Mouse (Mus musculus) lung, embryonic 15.5 days (tissue): ENCODE results near the gene Glmn. TPM values are rescaled to one million over a fixed set of nuclear protein-coding genes. Genes with fewer than 3 reads are reported as not detected.

Source experiments
- ATAC-seq: fragments of 200-750 bp; cut with Nextera tagmentation; 2 replicates; pipeline ENCODE4 v1.8.0; 2017; ENCODE audit warnings: moderate number of reproducible peaks, borderline replicate concordance; ENCODE audit not compliant: low FRiP score, low TSS enrichment; ENCODE audit errors: extremely low read depth
- H3K27ac ChIP-seq: fragments of 300-500 bp; sonication (generic); 2 replicates; pipeline ENCODE4 v1.5.1; 2015; ENCODE audit warnings: moderate library complexity, mild to moderate bottlenecking, inconsistent platforms
- H3K27me3 ChIP-seq: fragments of 300-500 bp; sonication (generic); 2 replicates; pipeline ENCODE4 v1.6.1; 2015; ENCODE audit warnings: inconsistent platforms
- H3K36me3 ChIP-seq: fragments of 300-500 bp; sonication (generic); 2 replicates; pipeline ENCODE4 v1.6.1; 2015; ENCODE audit warnings: inconsistent platforms
- H3K4me1 ChIP-seq: fragments of 300-500 bp; sonication (generic); 2 replicates; pipeline ENCODE4 v1.6.1; 2015; ENCODE audit warnings: inconsistent platforms
- H3K4me2 ChIP-seq: fragments of 300-500 bp; sonication (generic); 2 replicates; pipeline ENCODE4 v1.6.1; 2015; ENCODE audit warnings: inconsistent platforms, mild to moderate bottlenecking, moderate library complexity
- H3K4me3 ChIP-seq: fragments of 300-500 bp; sonication (generic); 2 replicates; pipeline ENCODE4 v1.5.1; 2015; ENCODE audit warnings: mild to moderate bottlenecking, inconsistent platforms
- H3K9ac ChIP-seq: fragments of 300-500 bp; sonication (generic); 2 replicates; pipeline ENCODE4 v1.6.1; 2015; ENCODE audit warnings: inconsistent platforms
- H3K9me3 ChIP-seq: fragments of 300-500 bp; sonication (generic); 2 replicates; pipeline ENCODE4 v1.6.1; 2016; ENCODE audit warnings: inconsistent platforms
- WGBS: fragments of 180-500 bp; shearing (Covaris S2); methylation state at CpG from one replicate; pipeline ENCODE4 v1.1.7; 2015; 5-methylcytosine and 5-hydroxymethylcytosine counted together
- polyA plus RNA-seq: library from polyadenylated mRNA; unstranded; fragments of >200 nt; fragmentation: Nextera tagmentation; extraction: Ambion mirVana; gene quantifications from 2 replicates; pipeline ENCODE4 v1.2.1, GENCODE M21; 2015

Glmn gene
- polyA plus RNA-seq, 1 experiment from 2014 or later: 23.4 TPM

- WGBS: 60% methylated on average over 5 of the region's 5 CpGs
Observed at GRCm38 (mm10) chr5:107554336-107554735, 43.4 kb downstream of the Glmn start.

GRCm38 (mm10) chr5:107548444-107548843, 49.2 kb downstream of the Glmn start:
- no peak for ATAC-seq
- H3K27me3 ChIP-seq: no peaks in the 10 kb centered on the region
- no peak overlapping the region for H3K4me3 ChIP-seq
- 79% methylated on average over 3 of the region's 3 CpGs for WGBS
- peaks cover 10% of the 10 kb centered on the region; the same call in 1 of the 2 replicates for H3K36me3 ChIP-seq
- no peaks in the 10 kb centered on the region for H3K9me3 ChIP-seq
- no peak overlapping the region for H3K27ac ChIP-seq
- no peak overlapping the region for H3K9ac ChIP-seq
- no peaks in the 10 kb centered on the region for H3K4me1 ChIP-seq
- no peak overlapping the region for H3K4me2 ChIP-seq

More at GRCm38 (mm10) chr5:107554336-107554735, 43.4 kb downstream of the Glmn start:
- no peaks in the 10 kb centered on the region for H3K9me3 ChIP-seq
- no peaks in the 10 kb centered on the region for H3K27me3 ChIP-seq
- H3K27ac ChIP-seq: no peak overlapping the region
- H3K36me3 ChIP-seq: peaks cover 19% of the 10 kb centered on the region; the same call in 1 of the 2 replicates
- no peaks in the 10 kb centered on the region for H3K4me1 ChIP-seq
- ATAC-seq: no peak
- H3K4me2 ChIP-seq: no peak overlapping the region
- no peak overlapping the region for H3K4me3 ChIP-seq
- no peak overlapping the region for H3K9ac ChIP-seq

- Histone ChIP-seq H3K9ac (no peak overlapping the region), H3K36me3 (peaks cover 10% of the 10 kb centered on the region; the same call in 1 of the 2 replicates), H3K4me2 (no peak overlapping the region), H3K27ac (no peak overlapping the region), H3K9me3 (no peaks in the 10 kb centered on the region), H3K27me3 (no peaks in the 10 kb centered on the region), H3K4me3 (no peak overlapping the region), H3K4me1 (no peaks in the 10 kb centered on the region)
- 64% methylated on average over 3 of the region's 3 CpGs for WGBS
- no peak for ATAC-seq
Observed at GRCm38 (mm10) chr5:107547955-107548354, 49.7 kb downstream of the Glmn start.

GRCm38 (mm10) chr5:107545927-107546326, 51.8 kb downstream of the Glmn start:
- Histone ChIP-seq H3K27me3 (no peaks in the 10 kb centered on the region), H3K4me2 (no peak overlapping the region), H3K9ac (no peak overlapping the region), H3K27ac (no peak overlapping the region), H3K36me3 (peaks cover 4% of the 10 kb centered on the region; the same call in 1 of the 2 replicates), H3K9me3 (no peaks in the 10 kb centered on the region), H3K4me3 (no peak overlapping the region), H3K4me1 (no peaks in the 10 kb centered on the region)
- 53% methylated on average over 4 of the region's 4 CpGs for WGBS
- ATAC-seq: no peak

GRCm38 (mm10) chr5:107541696-107542095, 56.0 kb downstream of the Glmn start:
- Histone ChIP-seq H3K9me3 (no peaks in the 10 kb centered on the region), H3K4me3 (no peak overlapping the region), H3K4me1 (no peaks in the 10 kb centered on the region), H3K9ac (no peak overlapping the region), H3K27ac (no peak overlapping the region), H3K36me3 (no peaks in the 10 kb centered on the region), H3K4me2 (no peak overlapping the region), H3K27me3 (no peaks in the 10 kb centered on the region)
- ATAC-seq: no peak
- 33% methylated on average over 7 of the region's 7 CpGs for WGBS

GRCm38 (mm10) chr5:107534581-107534980, 63.1 kb downstream of the Glmn start, which contains the start of gene 1700028K03Rik:
TSS of gene 1700028K03Rik (plus strand) at chr5:107534709.
- Histone ChIP-seq H3K27me3 (no peaks in the 10 kb centered on the region), H3K4me1 (no peaks in the 10 kb centered on the region), H3K4me3 (no peak within 1 kb of the TSS), H3K36me3 (no peaks in the 10 kb centered on the region), H3K9ac (no peak within 1 kb of the TSS), H3K4me2 (no peak within 1 kb of the TSS), H3K27ac (no peak within 1 kb of the TSS), H3K9me3 (no peaks in the 10 kb centered on the region)
- no peak for ATAC-seq
- WGBS: 66% methylated on average over 15 of the region's 15 CpGs

GRCm38 (mm10) chr5:107533590-107533989, 64.1 kb downstream of the Glmn start:
- Histone ChIP-seq H3K4me3 (no peak overlapping the region), H3K9me3 (no peaks in the 10 kb centered on the region), H3K27me3 (no peaks in the 10 kb centered on the region), H3K36me3 (no peaks in the 10 kb centered on the region), H3K4me1 (no peaks in the 10 kb centered on the region), H3K4me2 (no peak overlapping the region), H3K9ac (no peak overlapping the region), H3K27ac (no peak overlapping the region)
- no peak for ATAC-seq
- WGBS: 38% methylated on average over 2 of the region's 2 CpGs

- H3K27me3 ChIP-seq: no peaks in the 10 kb centered on the region
- no peaks in the 10 kb centered on the region for H3K36me3 ChIP-seq
- H3K4me1 ChIP-seq: no peaks in the 10 kb centered on the region
- H3K4me2 ChIP-seq: no peak overlapping the region
- no peak overlapping the region for H3K4me3 ChIP-seq
- H3K27ac ChIP-seq: no peak overlapping the region
- H3K9me3 ChIP-seq: no peaks in the 10 kb centered on the region
- ATAC-seq: no peak
- WGBS: 89% methylated on average over 3 of the region's 3 CpGs
- H3K9ac ChIP-seq: no peak overlapping the region
Observed at GRCm38 (mm10) chr5:107528856-107529255, 68.8 kb downstream of the Glmn start.

GRCm38 (mm10) chr5:107524281-107524680, 73.4 kb downstream of the Glmn start:
- ATAC-seq: no peak
- Histone ChIP-seq H3K27ac (no peak overlapping the region), H3K4me3 (no peak overlapping the region), H3K4me2 (no peak overlapping the region), H3K4me1 (no peaks in the 10 kb centered on the region), H3K36me3 (no peaks in the 10 kb centered on the region), H3K9ac (no peak overlapping the region), H3K9me3 (no peaks in the 10 kb centered on the region), H3K27me3 (no peaks in the 10 kb centered on the region)
- 73% methylated on average over 10 of the region's 10 CpGs for WGBS

- ATAC-seq: no peak
- Histone ChIP-seq H3K4me3 (no peak overlapping the region), H3K27ac (no peak overlapping the region), H3K4me2 (no peak overlapping the region), H3K9me3 (no peaks in the 10 kb centered on the region), H3K9ac (no peak overlapping the region), H3K4me1 (no peaks in the 10 kb centered on the region), H3K27me3 (no peaks in the 10 kb centered on the region), H3K36me3 (no peaks in the 10 kb centered on the region)
- WGBS: 66% methylated on average over 7 of the region's 7 CpGs
Observed at GRCm38 (mm10) chr5:107521897-107522296, 75.8 kb downstream of the Glmn start.

- Histone ChIP-seq H3K27ac (no peak overlapping the region), H3K36me3 (no peaks in the 10 kb centered on the region), H3K27me3 (no peaks in the 10 kb centered on the region), H3K9me3 (no peaks in the 10 kb centered on the region), H3K4me2 (no peak overlapping the region), H3K4me1 (no peaks in the 10 kb centered on the region), H3K9ac (no peak overlapping the region), H3K4me3 (no peak overlapping the region)
- 82% methylated on average over 6 of the region's 6 CpGs for WGBS
- ATAC-seq: no peak
Observed at GRCm38 (mm10) chr5:107521386-107521785, 76.3 kb downstream of the Glmn start.

- Histone ChIP-seq H3K27me3 (no peaks in the 10 kb centered on the region), H3K36me3 (no peaks in the 10 kb centered on the region), H3K4me2 (no peak overlapping the region), H3K27ac (no peak overlapping the region), H3K9ac (no peak overlapping the region), H3K4me3 (no peak overlapping the region), H3K9me3 (no peaks in the 10 kb centered on the region), H3K4me1 (no peaks in the 10 kb centered on the region)
- no peak for ATAC-seq
- 83% methylated on average over 4 of the region's 4 CpGs for WGBS
Observed at GRCm38 (mm10) chr5:107518602-107519001, 79.1 kb downstream of the Glmn start.

- Histone ChIP-seq H3K4me2 (no peak overlapping the region), H3K4me1 (no peaks in the 10 kb centered on the region), H3K9me3 (no peaks in the 10 kb centered on the region), H3K4me3 (no peak overlapping the region), H3K27me3 (no peaks in the 10 kb centered on the region), H3K9ac (no peak overlapping the region), H3K36me3 (no peaks in the 10 kb centered on the region), H3K27ac (no peak overlapping the region)
- ATAC-seq: no peak
- WGBS: 93% methylated on average over 1 of the region's 1 CpGs
Observed at GRCm38 (mm10) chr5:107516087-107516486, 81.6 kb downstream of the Glmn start.
